Mouse (Mus musculus) olfactory bulb, adult 2 months (tissue): ENCODE results near the gene Pts.

Experiments
- CTCF ChIP-seq: fragments of 200-500 bp; IDR thresholded peaks from 2 replicates; pipeline ENCODE4 v1.5.1; 2012; ENCODE audit warnings: low read depth, mild to moderate bottlenecking, low read length, moderate library complexity; ENCODE audit not compliant: insufficient read depth
- POLR2A ChIP-seq: fragments of 200-500 bp; IDR thresholded peaks from 2 replicates; pipeline ENCODE4 v1.6.1; 2012; ENCODE audit warnings: mild to moderate bottlenecking, low read depth, low read length, moderate library complexity; ENCODE audit not compliant: insufficient read depth

DNA sequence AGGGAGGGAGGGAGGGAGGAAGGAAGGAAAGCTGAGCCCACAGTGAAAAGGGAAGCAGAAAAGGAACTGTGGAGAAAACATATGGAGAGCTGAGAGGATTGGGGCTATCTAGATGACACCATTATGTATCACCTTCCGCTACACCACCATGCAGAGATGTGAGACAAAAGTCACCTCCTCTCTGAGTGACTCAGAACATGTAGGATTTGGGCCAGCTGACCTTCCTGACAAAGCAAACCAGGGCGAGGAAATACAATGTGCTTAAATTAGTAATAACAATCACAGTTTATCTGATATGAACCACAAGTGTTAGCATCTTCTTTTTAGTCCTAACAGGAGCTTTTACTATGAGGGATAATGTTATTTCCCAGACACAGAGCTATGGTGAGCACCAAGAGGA is 31.0 kb downstream of the Pts start:
- TF ChIP-seq POLR2A = no peak
- TF ChIP-seq CTCF = no peak
